In the genomic region with DNA sequence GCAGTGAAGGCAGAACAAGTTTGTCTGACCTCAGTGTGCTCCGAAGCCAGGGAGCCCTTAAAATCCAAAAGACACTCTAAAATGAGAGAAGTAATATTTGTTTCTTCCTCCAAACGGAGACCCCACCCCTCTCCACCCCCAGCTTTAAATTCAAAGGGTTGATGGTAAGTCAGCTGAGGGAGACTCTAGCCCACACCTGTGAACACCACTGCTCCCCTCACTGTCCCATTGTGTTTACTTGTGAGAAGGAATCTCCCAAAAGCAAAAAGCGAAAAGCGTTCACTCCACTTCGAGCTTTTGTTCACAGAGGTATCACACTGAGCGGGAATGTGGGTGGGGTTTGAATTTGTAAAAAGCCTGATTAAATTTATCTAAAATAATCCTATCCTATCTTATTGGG, we compare ENCODE assay signal across 15 mouse cellular contexts. TPM values are rescaled to one million over a fixed set of nuclear protein-coding genes. Genes with fewer than 3 reads are reported as not detected.
"Had no signal": no experiment of that assay in that cellular context is flagged by ENCODE, and none has a peak within 500 bp of the region (broad histone marks: within the 10 kb centered on the region; RNA-seq: fewer than 3 reads in every experiment).

No protein-coding gene starts in this region.

- H3K4me2 ChIP-seq: kidney, embryonic 15.5 days; limb, embryonic 13.5 days; midbrain, embryonic 13.5 days; neural tube, embryonic 12.5 days; stomach, embryonic 15.5 days had no signal

- H3K4me1 ChIP-seq: limb, embryonic 13.5 days; midbrain, embryonic 13.5 days; neural tube, embryonic 12.5 days; stomach, embryonic 15.5 days had no signal

- DNase-seq: kidney, adult 2 months; kidney, postnatal 14 days; left cerebral cortex, postnatal 4 days; lung, adult 18-20 months; retina, postnatal 1 day; right cerebral cortex, postnatal 14 days; thymus, postnatal 36 days had no signal

- H3K9me3 ChIP-seq: kidney, embryonic 15.5 days; limb, embryonic 13.5 days; midbrain, embryonic 13.5 days; neural tube, embryonic 12.5 days; stomach, embryonic 15.5 days had no signal

- H3K27me3 ChIP-seq: kidney, embryonic 15.5 days; limb, embryonic 13.5 days; midbrain, embryonic 13.5 days; neural tube, embryonic 12.5 days; stomach, embryonic 15.5 days had no signal

- H3K36me3 ChIP-seq: kidney, embryonic 15.5 days; limb, embryonic 13.5 days; midbrain, embryonic 13.5 days; neural tube, embryonic 12.5 days; stomach, embryonic 15.5 days had no signal

- ATAC-seq: midbrain, embryonic 13.5 days had no signal

- H3K9ac ChIP-seq: kidney, embryonic 15.5 days; limb, embryonic 13.5 days; liver, embryonic 14.5 days; midbrain, embryonic 13.5 days; neural tube, embryonic 12.5 days; stomach, embryonic 15.5 days had no signal

- H3K27ac ChIP-seq: kidney, embryonic 15.5 days; limb, embryonic 13.5 days; liver, embryonic 14.5 days; midbrain, embryonic 13.5 days; neural tube, embryonic 12.5 days; stomach, embryonic 15.5 days had no signal

- H3K4me3 ChIP-seq: kidney, embryonic 15.5 days; limb, embryonic 13.5 days; midbrain, embryonic 13.5 days; neural tube, embryonic 12.5 days; stomach, embryonic 15.5 days had no signal

RNA-seq across cellular contexts. Expression of gene Shcbp1l, which starts 48.5 kb away (rescaled TPM):
- total RNA-seq: liver, adult 2 months had no signal
- polyA plus RNA-seq: large intestine, adult 2 months; liver, adult 2 months had no signal
